Mouse (Mus musculus): ENCODE data around the gene Xxylt1. TPM values are rescaled to one million over a fixed set of nuclear protein-coding genes. Genes with fewer than 3 reads are reported as not detected.

Xxylt1 gene
- total and polyA plus RNA-seq, 3 experiments, result 21.5 to 45.7 (median 35.1) TPM

DNA sequence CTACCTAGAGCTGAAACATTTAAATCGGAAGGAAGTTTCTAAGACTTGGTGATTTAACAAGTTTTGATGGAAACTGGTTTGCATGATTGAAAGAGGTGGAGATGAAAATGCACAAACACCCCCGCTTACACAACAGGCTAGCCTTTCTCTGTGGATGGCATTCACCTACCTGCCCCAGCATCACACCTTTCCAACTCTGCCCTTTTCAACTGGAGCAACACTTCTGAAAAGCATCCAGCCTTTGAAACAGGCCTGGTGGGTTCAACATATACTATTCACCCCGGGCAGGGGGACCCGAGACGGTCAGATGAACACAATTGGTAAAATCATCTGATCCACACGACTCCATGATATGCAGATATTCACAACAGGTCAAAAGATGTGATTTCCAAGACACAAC lies 659 bp upstream of the Xxylt1 start:
- dilution Hi-C loops (cut with MboI; ENCODE audit: extremely low pct_ligation_motif_present, extremely low pct_unique_long_range_greater_than_20kb, low sequenced_read_pairs), result no loop called here
- DNase-seq (ENCODE audit: extremely low read depth), result no peak
- peak overlapping the region; percentile 52 for H3K4me2 ChIP-seq (ENCODE audit: insufficient read depth, low read depth, poor library complexity, severe bottlenecking)

DNA sequence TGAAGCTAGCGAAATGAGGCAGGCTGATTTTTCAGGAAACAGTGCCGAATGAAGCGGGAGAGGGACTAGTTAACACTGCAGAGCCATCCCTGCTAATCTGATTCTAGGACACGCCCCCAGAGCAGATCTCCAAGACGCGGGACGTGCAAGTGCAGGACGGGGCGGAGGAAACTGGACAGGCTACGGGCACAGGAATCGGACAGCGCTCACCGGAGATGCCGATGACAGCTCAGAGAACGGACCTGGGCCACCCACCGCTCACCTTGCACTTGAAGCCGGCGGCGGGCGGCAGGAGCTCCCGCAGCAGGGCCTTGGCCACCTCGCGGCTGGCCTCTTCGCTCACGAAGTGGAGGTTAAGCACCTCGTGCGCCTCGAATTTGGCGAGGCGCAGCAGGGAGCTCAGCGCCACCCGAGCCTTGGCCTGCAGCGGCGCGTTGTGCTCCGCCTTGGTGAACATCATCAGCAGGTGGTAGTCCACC lies 620 bp downstream of the Xxylt1 start:
- Histone ChIP-seq H3K9me3 (replicated peaks; ENCODE audit: low read length) (no peaks in the 10 kb centered on the region), H3K36me3 (replicated peaks in 1 of 2; ENCODE audit: control insufficient read depth in 1 of 2, insufficient read depth in 1 of 2, low read length in 1 of 2) (peaks cover 4 to 34% of the 10 kb centered on the region in 2 experiments), H3K4me3 (replicated peaks in 1 of 3; ENCODE audit: low read depth in 2 of 3, low read length in 2 of 3, poor library complexity in 1 of 3) (peak overlapping the region; percentile 79 to 86 (median 85)), H3K9ac (ENCODE audit: insufficient read depth, low read depth) (peak overlapping the region; percentile 39), H3K27ac (ENCODE audit: insufficient read depth, low read depth) (no peak overlapping the region; the same call in 1 of the 2 replicates), H3K27me3 (replicated peaks) (no peaks in the 10 kb centered on the region), H3K79me2 (replicated peaks; ENCODE audit: control insufficient read depth, extremely low read depth, insufficient read depth, poor library complexity, severe bottlenecking) (peaks cover 3% of the 10 kb centered on the region; the same call in 1 of the 2 replicates), H3K4me1 (ENCODE audit: control insufficient read depth in 1 of 2, insufficient read depth in 2 of 2) (peaks cover 13 to 39% of the 10 kb centered on the region in 2 experiments), H3K4me2 (ENCODE audit: insufficient read depth, low read depth, poor library complexity, severe bottlenecking) (peak overlapping the region; percentile 39)
- peak; percentile 58 for DNase-seq (ENCODE audit: extremely low read depth)
- in situ Hi-C loops (cut with MboI; ENCODE audit: low pct_ligation_motif_present, low pct_unique_long_range_greater_than_20kb, low sequenced_read_pairs), result no loop called here
- dilution Hi-C loops (cut with MboI; ENCODE audit: extremely low pct_ligation_motif_present, extremely low pct_unique_long_range_greater_than_20kb, low sequenced_read_pairs), result no loop called here
- TF ChIP-seq ZKSCAN1 (IDR thresholded peaks at IDR 0.05; ENCODE audit: borderline replicate concordance, low read depth, low read length) (no peak), ZMIZ1 (IDR thresholded peaks at IDR 0.05; ENCODE audit: low read depth, low read length) (no peak), RCOR1 (conservative IDR thresholded peaks at IDR 0.05; ENCODE audit: low read depth, low read length) (no peak), POLR2AphosphoS2 (IDR thresholded peaks at IDR 0.05; ENCODE audit: low read depth, low read length) (no peak), MYC (IDR thresholded peaks at IDR 0.05; ENCODE audit: low read depth, low read length) (no peak), TCF12 (IDR thresholded peaks at IDR 0.05; ENCODE audit: low read depth, low read length) (peak; percentile 14; the same call in 1 of the 2 replicates), JUND (conservative IDR thresholded peaks at IDR 0.05; ENCODE audit: low read depth, low read length) (no peak), SIN3A (IDR thresholded peaks at IDR 0.05; ENCODE audit: low read length) (peak; percentile 13; the same call in 1 of the 2 replicates), NELFE (IDR thresholded peaks at IDR 0.05; ENCODE audit: low read depth, low read length) (no peak)

More for the DNA sequence above, 659 bp upstream of the Xxylt1 start:
- Histone ChIP-seq H3K9me3 (replicated peaks; ENCODE audit: low read length) (no peaks in the 10 kb centered on the region), H3K9ac (ENCODE audit: insufficient read depth, low read depth) (no peak overlapping the region; the same call in 1 of the 2 replicates), H3K79me2 (replicated peaks; ENCODE audit: control insufficient read depth, extremely low read depth, insufficient read depth, poor library complexity, severe bottlenecking) (peaks cover 3% of the 10 kb centered on the region; the same call in 1 of the 2 replicates), H3K27ac (ENCODE audit: insufficient read depth, low read depth) (no peak overlapping the region), H3K36me3 (replicated peaks in 1 of 2; ENCODE audit: control insufficient read depth in 1 of 2, insufficient read depth in 1 of 2, low read length in 1 of 2) (peaks cover 4 to 23% of the 10 kb centered on the region in 2 experiments), H3K27me3 (replicated peaks) (no peaks in the 10 kb centered on the region), H3K4me3 (replicated peaks in 1 of 3; ENCODE audit: low read depth in 2 of 3, low read length in 2 of 3, poor library complexity in 1 of 3) (no peak overlapping the region), H3K4me1 (ENCODE audit: control insufficient read depth in 1 of 2, insufficient read depth in 2 of 2) (peaks cover 8 to 27% of the 10 kb centered on the region in 2 experiments)
- TF ChIP-seq CHD1 (IDR thresholded peaks at IDR 0.05; ENCODE audit: low read depth, low read length) (0 out of 2 replicates have a peak, but pooled peaks have one; percentile 26), RCOR1 (conservative IDR thresholded peaks at IDR 0.05; ENCODE audit: low read depth, low read length) (no peak)
- in situ Hi-C loops (cut with MboI; ENCODE audit: low pct_ligation_motif_present, low pct_unique_long_range_greater_than_20kb, low sequenced_read_pairs), result no loop called here

DNA sequence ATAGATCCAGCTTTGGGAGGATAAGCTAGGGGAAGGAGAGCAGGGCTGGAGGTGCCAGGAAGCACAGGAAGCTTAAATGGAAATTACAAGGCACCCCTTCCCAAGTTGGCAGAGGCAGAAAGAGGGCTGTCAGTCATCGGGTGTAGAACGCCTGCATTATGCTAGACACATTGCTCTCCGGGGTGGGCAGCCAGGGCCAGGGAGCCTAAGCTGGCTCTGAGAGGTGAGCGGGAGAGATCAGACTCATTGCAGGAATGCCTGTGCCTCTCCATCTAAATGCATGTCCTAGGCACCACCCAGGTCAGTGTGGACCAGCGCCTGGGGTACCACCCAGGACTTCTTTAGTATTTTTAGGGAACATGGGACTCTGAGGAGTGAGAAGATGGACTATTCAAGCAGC lies 3.8 kb downstream of the Xxylt1 start:
- H3K79me2 ChIP-seq (replicated peaks; ENCODE audit: control insufficient read depth, extremely low read depth, insufficient read depth, poor library complexity, severe bottlenecking), result peaks cover 3% of the 10 kb centered on the region; the same call in 1 of the 2 replicates
- H3K27me3 ChIP-seq (replicated peaks), result no peaks in the 10 kb centered on the region
- peaks cover 4 to 43% of the 10 kb centered on the region in 2 experiments for H3K36me3 ChIP-seq (replicated peaks in 1 of 2; ENCODE audit: control insufficient read depth in 1 of 2, insufficient read depth in 1 of 2, low read length in 1 of 2)
- H3K4me3 ChIP-seq (replicated peaks in 1 of 3; ENCODE audit: low read depth in 2 of 3, low read length in 2 of 3, poor library complexity in 1 of 3), result no peak overlapping the region
- H3K9me3 ChIP-seq (replicated peaks; ENCODE audit: low read length), result no peaks in the 10 kb centered on the region
- dilution Hi-C loops (cut with MboI; ENCODE audit: extremely low pct_ligation_motif_present, extremely low pct_unique_long_range_greater_than_20kb, low sequenced_read_pairs) (no loop called here), in situ Hi-C loops (cut with MboI; ENCODE audit: low pct_ligation_motif_present, low pct_unique_long_range_greater_than_20kb, low sequenced_read_pairs) (no loop called here)
- peaks cover 29 to 65% of the 10 kb centered on the region in 2 experiments for H3K4me1 ChIP-seq (ENCODE audit: control insufficient read depth in 1 of 2, insufficient read depth in 2 of 2)
- TF ChIP-seq JUN (IDR thresholded peaks at IDR 0.05; ENCODE audit: insufficient read depth, low read depth, low read length) (no peak), UBTF (IDR thresholded peaks at IDR 0.05; ENCODE audit: low read depth, low read length) (no peak), RAD21 (IDR thresholded peaks at IDR 0.05; ENCODE audit: low read depth, low read length) (no peak), SMC3 (IDR thresholded peaks at IDR 0.05; ENCODE audit: low read depth, low read length) (no peak), MAZ (IDR thresholded peaks at IDR 0.05; ENCODE audit: low read depth, low read length) (no peak), TBP (conservative IDR thresholded peaks at IDR 0.05; ENCODE audit: low read depth, low read length) (no peak), CHD2 (IDR thresholded peaks at IDR 0.05; ENCODE audit: low read length) (no peak), ZC3H11A (IDR thresholded peaks at IDR 0.05; ENCODE audit: low read depth, low read length) (no peak), JUND (conservative IDR thresholded peaks at IDR 0.05; ENCODE audit: low read depth, low read length) (no peak), GABPA (IDR thresholded peaks at IDR 0.05; ENCODE audit: insufficient replicate concordance, low read depth, low read length) (no peak), E2F4 (IDR thresholded peaks at IDR 0.05; ENCODE audit: insufficient replicate concordance, low read depth, low read length) (no peak), SIN3A (IDR thresholded peaks at IDR 0.05; ENCODE audit: low read length) (no peak), MAFK (IDR thresholded peaks at IDR 0.05; ENCODE audit: insufficient replicate concordance, low read length) (no peak), ZMIZ1 (IDR thresholded peaks at IDR 0.05; ENCODE audit: low read depth, low read length) (no peak), IRF4 (IDR thresholded peaks at IDR 0.05; ENCODE audit: low read depth, low read length) (no peak), CTCF (conservative IDR thresholded peaks at IDR 0.05 in 1 of 2, IDR thresholded peaks at IDR 0.05 in 1 of 2; ENCODE audit: low read depth in 2 of 2, low read length in 2 of 2) (no peak), ELF1 (IDR thresholded peaks at IDR 0.05; ENCODE audit: low read depth, low read length) (no peak)
- no peak for DNase-seq (ENCODE audit: extremely low read depth)
- H3K27ac ChIP-seq (ENCODE audit: insufficient read depth, low read depth), result no peak overlapping the region
- no peak overlapping the region for H3K9ac ChIP-seq (ENCODE audit: insufficient read depth, low read depth)
- H3K4me2 ChIP-seq (ENCODE audit: insufficient read depth, low read depth, poor library complexity, severe bottlenecking), result no peak overlapping the region
